Mouse (Mus musculus) right cerebral cortex, postnatal 36 days (tissue): ENCODE results near the gene Rps12.

Experiments used
- DNase-seq, 2 experiments: peaks; one replicate each; pipeline ENCODE4 v3.0.0; 2022; ENCODE audit warnings: low spot score in 2 of 2, mixed read lengths in 1 of 2

Gene Rps12

GRCm38 (mm10) chr10:23787062-23787821, at the start of gene Rps12:
Rps12 (minus strand) TSS chr10:23787275.
- peak; percentile 97 to 99 for DNase-seq

GRCm38 (mm10) chr10:23836003-23836964, 49.2 kb upstream of the Rps12 start:
- no peak for DNase-seq

GRCm38 (mm10) chr10:23826516-23826915, 39.4 kb upstream of the Rps12 start:
- no peak for DNase-seq

DNA sequence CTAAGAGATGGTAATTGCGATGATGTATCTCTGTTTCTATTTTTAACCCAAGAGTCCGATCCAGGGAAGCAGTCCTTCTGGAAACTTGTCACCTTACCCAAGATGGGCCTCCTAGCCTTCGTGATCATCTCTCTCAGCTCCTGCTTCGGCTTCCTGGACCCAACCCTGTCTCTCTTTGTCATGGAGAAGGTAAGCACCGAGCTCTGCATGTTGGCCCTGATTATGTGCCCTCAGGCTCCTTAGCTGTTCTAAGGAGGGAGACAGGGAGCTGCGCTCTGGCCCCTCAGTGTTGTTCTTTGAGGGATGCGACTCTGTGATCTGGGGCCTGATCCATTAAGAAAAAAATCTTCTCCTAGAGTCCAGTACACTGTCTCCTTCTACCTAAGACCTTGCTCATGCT, 29.2 kb upstream of the Rps12 start:
- DNase-seq, result no peak

DNA sequence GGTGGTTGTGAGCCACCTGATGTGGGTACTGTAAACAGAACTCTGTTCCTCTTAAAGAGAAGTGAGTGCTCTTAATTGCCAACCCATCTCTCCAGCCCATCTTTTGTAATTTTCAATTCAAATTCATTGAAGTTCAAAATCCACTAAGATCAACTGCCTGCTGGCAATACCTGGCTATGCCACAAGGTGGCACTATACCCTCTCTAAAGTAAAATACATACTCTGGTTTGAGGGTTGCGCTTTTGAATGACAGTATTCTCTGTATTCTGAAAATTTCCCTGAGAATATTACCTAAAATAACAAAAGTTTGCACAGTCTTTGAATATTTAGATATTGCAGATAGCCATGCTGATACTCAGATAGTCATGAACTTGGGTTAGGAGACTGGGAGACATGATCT, 28.1 kb upstream of the Rps12 start:
- peak; percentile 41 to 51 for DNase-seq

GRCm38 (mm10) chr10:23812852-23813766, 26.0 kb upstream of the Rps12 start:
- no peak for DNase-seq

DNA sequence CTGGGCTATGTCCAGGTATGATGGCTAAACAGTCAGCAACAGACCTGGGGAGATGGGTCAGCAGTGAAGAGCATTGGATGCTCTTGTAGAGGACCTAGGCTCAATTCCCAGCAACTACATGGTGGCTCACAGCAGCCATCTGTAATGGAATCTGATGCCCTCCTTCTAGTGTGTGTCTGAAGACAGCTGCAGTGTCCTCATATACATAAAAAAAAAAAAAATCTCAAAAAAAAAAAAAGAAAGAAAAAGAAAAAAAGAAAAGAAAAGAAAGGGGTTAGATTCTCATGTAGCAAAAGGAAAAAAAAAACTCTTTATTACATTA, 25.3 kb upstream of the Rps12 start:
- DNase-seq, result no peak

GRCm38 (mm10) chr10:23811635-23812437, 24.8 kb upstream of the Rps12 start:
- peak; percentile 23 to 34 for DNase-seq

GRCm38 (mm10) chr10:23806201-23806600, 19.1 kb upstream of the Rps12 start:
- DNase-seq, result no peak

GRCm38 (mm10) chr10:23804665-23805064, 17.6 kb upstream of the Rps12 start:
- no peak for DNase-seq

- DNase-seq, result no peak
Measured at GRCm38 (mm10) chr10:23802911-23803310, 15.8 kb upstream of the Rps12 start.

DNA sequence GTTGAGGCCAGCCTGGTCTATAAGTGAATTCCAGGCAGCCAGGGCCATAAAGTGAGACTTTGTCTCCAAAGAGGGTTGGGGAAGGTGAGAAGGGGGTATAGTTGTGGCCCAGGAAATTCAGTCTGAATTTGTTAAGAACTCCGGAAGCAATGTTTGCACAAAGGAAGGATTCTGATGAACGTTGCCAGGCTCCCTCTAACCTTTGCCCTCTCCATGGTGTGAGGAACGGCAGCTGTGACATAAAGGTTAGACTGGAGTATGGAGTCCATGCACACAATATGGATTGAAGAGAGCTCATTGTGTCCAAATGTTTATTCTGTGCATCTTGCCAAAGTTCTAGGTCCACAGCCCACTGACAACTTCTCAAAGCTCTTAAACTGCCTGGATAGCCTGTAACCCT, 12.9 kb upstream of the Rps12 start:
- DNase-seq, result no peak

DNA sequence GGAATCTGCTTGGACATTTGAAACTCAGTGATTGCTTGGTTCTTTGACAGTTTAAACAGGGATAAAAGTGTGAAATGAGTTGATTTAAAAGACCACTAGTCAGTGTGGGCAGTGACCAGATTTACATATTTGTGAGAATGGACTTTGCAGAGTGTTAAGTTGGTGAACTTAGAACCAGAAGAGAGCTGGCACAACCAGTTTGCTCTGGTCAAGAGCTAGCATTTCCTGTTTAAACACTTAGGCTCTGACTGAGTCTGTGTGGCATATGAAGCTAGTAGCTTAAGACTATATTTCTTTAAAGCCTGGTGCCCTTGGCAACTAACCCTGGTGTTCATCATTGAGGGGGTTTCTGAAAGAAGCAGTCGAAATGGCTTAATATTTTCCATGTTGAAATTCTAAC, 11.1 kb upstream of the Rps12 start:
- DNase-seq, result no peak

DNA sequence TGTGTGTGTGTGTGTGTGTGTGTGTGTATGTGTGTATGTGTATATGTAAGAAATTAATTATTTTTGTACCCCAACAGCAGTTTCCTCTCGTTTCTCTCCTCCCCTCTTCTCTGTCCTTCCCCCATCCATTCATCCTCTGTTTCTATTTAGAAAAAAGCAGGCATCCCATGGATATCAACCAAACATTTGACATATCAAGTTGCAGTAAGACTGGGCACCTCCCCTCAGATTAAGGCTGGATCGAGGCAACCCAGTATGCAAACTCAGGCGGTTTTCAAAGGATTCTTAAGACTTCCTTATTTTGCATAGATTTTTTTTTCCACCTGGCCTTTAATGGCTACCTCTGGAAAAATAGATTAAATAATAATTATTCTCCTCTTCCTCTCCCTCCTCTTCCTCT, 10.5 kb upstream of the Rps12 start:
- no peak for DNase-seq

DNA sequence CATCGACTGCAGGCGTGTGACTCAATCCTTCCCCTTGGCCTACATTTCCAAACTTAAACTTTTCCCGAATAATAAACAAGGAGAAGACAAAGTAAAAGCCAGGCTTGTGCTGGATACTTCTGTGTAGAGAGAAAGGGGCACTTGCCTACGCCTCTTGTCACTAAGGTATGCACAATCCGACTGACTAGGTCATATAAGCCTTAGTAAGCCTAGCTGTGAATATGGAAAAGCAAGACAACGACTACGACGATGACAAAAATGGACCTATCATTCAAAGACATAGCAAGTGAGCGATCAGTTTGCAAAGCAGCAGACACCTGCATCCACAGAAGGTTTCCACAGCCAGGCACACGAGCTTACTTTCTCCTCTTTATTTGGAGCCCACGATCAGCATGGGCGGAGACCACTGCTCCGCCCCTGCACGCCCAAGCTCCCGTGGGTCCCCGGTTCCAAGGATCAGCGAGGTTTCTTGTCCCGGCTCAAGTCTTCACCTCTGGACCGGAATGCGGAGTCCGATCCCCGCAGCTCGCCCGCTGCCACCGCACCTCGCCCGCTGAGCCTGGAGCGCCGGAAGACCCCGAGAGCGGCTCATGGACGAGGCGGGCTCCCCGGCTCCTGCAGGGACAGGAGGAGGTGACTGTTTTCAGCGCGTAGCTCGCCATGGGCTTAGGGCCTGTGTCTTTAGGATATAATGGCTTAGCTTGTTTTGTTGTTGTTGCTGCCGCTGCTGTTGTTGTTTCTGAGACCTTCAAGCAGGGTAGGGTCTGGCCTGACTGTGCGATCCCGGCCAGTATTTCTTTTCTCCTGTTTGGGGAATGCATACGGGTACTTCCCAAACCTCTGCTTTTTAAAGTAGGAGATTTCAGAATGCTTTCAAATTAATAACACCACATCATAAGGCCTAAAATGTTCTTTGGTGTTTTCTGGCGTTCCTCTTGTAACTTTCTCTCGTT, 9.8 kb upstream of the Rps12 start, which contains the start of gene Slc18b1:
TSS of gene Slc18b1 (plus strand) at position 436 of the 953 bp plus-strand sequence.
- DNase-seq, result no peak

DNA sequence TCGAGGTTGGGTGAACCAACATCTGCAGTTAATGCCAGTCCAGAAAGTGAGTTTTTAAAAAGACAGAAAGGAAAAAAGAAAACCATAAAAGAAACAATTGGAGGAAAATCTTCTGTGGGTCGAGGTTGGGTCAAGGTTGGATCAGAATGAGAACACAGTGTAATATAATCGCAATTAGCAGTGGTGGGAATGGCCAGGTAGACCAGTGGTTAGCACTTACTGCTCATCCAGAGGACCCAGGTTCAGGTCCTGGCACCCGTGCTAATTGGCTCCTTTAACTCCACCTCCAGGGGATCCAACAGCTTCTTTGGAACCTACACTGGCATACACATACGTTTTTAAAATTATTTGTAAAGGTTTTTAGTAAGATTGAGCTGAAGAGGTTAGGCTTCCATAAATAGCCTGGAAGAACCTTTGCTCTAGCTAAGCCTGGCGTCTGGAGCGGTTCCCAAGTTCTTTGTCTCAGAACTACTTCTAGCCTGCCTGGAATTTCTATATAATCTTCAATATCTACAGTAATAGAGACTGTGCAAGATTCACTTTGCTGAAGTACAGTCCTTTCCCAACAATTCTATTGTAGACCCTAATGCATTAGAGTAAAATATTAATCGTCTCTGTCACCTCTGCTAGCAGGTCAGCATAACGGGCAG, 8.9 kb upstream of the Rps12 start:
- no peak for DNase-seq

DNA sequence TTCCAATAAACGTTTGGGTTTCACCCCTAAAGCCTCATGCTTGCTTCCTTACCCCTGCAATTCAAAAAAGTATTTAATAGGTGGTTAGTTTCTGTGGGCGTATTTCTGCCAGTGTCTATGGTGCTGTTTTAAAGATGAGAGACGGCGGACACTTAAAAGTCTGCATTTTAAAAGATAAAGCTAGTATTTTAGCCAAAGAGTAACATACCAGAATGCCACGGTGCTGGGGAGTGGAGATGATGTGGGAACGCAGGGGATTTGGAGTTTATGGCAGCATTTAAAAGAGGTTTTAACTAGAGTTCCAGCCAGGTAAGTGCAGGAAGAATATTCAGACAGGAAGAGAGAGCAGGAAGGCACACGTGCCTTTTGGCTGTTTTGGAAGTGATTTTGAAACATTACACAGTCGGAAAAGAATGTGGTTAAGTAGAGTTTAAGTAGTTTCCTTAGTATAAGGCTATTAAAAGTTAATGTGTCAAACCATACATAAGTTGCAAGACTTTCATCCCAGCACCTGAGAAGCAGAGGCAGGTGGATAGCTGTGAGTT, 1.1 kb upstream of the Rps12 start:
- no peak for DNase-seq

DNA sequence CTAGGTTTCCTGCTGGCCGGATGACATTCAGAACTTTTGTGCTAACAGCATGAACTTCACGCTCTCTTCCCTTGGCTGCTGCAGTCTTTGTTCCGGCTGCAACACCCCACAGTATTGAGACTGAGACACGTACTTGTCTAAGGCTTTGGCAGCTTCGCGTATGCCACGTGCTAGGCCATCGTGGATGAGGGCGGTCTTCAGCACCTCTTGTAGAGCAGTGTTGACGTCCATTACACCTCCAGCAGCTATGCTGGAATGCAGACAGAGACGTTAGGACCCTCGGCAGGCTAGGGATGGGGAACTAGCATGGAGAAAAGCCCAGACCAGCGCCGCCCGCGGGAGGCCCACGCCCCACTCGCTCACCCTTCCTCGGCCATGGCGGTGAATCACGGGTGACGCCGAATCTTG, 440 bp downstream of the Rps12 start:
- peak in 1 of 2 experiments; percentile 12 for DNase-seq

DNA sequence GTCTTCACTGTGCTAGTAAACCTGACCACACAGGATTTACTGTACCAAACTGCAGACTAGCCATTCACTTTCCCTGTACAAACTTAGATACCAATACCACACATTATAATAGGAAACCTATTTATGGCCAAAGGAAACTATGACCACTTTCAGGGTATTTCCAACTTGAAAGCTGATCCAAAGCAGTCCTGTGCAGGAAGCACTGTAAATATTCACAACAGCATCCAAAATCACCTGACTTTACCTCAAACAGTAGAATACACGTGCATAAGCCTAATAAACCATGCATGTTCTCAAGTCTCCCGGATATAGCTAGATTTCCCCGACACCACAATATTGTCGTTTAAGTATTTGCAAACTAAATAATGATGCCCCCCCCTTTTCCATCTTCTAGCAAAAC, 1.0 kb downstream of the Rps12 start:
- DNase-seq, result no peak
